Mouse (Mus musculus) mouse embryonic stem cell (cell line): ENCODE data around the gene Gpr152.

ENCODE experiments used
- in situ Hi-C, 2 experiments: fragments of 300-500 bp; cut with MboI; formaldehyde crosslinking; loops; 1 replicate in 1 of 2; 3 replicates in 1 of 2; pipeline ENCODE4 v1.14.3; 2019 to 2020; ENCODE audit warnings: low sequenced_read_pairs in 2 of 2, low pct_unique_long_range_greater_than_20kb in 1 of 2, mixed read lengths in 1 of 2; ENCODE audit not compliant: unreplicated experiment in 1 of 2

Gene Gpr152

GRCm38 (mm10) chr19:4189051-4189620 is 49.5 kb downstream of the Gpr152 start:
- in situ Hi-C loops = no loop called here

GRCm38 (mm10) chr19:4190831-4191334 is 51.3 kb downstream of the Gpr152 start, which contains the start of gene Tbc1d10c:
TSS of gene Tbc1d10c (minus strand) at chr19:4191284.
- in situ Hi-C loops = no loop called here

DNA sequence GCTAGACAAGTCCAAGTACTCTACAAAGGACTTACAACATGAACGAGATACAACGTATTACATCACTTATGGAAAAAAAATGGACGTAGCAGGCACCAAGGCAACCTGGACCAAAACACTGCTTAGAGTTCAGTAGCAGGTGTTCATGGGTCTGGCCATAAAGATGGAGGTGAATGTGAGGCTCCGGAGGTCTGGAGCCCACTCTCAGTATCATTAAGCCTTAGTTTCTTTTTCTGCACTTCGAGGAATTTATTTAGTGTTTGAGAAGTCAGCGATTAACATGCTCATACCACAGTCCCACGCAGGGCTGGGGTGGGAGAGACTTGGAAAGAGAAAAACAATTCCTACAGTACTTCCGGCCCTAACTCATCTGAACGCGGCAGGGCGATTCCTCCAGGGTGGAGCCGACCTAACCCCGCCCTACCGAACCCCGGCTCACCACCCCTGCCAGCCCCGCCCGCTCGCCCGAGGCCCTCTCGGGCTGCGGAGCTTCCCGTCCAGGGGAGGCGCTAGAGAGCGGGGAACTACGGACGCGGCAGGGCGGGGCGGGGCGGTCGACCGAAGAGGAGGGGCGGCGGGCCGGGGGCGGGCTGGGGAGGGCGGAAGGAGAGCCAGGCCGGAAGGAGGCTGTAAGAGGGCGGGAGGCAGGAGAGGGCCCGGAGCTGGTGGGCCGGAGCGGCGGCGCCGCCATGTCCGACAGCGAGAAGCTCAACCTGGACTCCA is 52.1 kb downstream of the Gpr152 start, which contains the start of gene Ppp1ca:
Gene Ppp1ca, plus strand, starts transcription at position 538 of the 723 bp plus-strand sequence.
- in situ Hi-C loops = no loop called here

- in situ Hi-C loops = no loop called here
Measured at GRCm38 (mm10) chr19:4192251-4192985, 52.8 kb downstream of the Gpr152 start.

DNA sequence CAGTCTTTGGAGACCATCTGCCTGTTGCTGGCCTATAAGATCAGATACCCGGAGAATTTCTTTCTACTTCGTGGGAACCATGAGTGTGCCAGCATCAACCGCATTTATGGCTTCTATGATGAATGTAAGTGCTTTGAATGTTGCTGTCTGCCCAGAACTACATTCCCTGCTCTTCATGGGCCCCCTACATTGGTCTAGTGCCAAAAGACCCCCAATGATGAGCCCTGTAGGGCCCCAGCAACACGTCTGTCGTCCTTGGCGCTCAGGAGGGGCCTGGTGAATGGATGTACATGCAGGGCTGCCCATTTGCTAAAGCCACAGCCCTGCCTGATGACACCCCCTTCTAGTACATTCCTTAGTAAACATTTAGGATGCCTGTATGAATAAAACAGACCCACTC is 53.5 kb downstream of the Gpr152 start:
- in situ Hi-C loops = no loop called here

- in situ Hi-C loops = no loop called here
Measured at GRCm38 (mm10) chr19:4194021-4194724, 54.6 kb downstream of the Gpr152 start.

GRCm38 (mm10) chr19:4194776-4195650 is 55.4 kb downstream of the Gpr152 start:
- in situ Hi-C loops = no loop called here
